Mouse (Mus musculus): Measurements from ENCODE around the gene A630076J17Rik.

DNA sequence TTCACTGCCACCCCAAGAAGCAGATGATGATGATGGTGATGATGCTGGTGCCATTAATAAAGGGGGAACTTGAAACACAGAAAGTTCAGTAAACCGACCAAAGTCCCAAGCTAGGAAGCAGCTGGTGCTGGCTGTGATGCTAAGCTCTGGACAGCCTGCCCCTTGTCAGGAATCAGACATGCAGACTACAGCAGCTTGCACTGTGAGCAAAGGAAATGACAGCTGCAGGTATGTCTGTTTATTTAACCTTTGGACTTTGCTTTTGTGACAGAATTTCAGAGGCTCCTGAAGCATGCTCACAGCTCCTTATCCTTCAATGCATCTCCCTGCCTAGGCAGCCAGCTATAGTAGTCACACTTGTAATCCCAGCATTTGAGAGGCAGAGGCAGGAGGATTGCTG lies at the start of gene A630076J17Rik:
- no peak for TF ChIP-seq EP300 (IDR thresholded peaks at IDR 0.05; ENCODE audit: low read depth)
- no peak for TF ChIP-seq CTCF (IDR thresholded peaks at IDR 0.05; ENCODE audit: low read depth)
